Mouse (Mus musculus) small intestine, adult 2 months (tissue): Measurements from ENCODE around the gene 2410137M14Rik. TPM values are rescaled to one million over a fixed set of nuclear protein-coding genes. Genes with fewer than 3 reads are reported as not detected.

ENCODE experiments used
- H3K27ac ChIP-seq: fragments of 200-500 bp; 2 replicates; pipeline ENCODE4 v1.5.1; 2012; ENCODE audit warnings: low read depth, low read length, control low read depth, inconsistent platforms; ENCODE audit not compliant: insufficient read depth
- H3K27me3 ChIP-seq: fragments of 200-500 bp; 2 replicates; pipeline ENCODE4 v1.6.1; 2012; ENCODE audit warnings: mild to moderate bottlenecking, moderate library complexity, low read length, inconsistent platforms; ENCODE audit not compliant: control insufficient read depth, insufficient read depth
- H3K36me3 ChIP-seq: fragments of 200-500 bp; 2 replicates; pipeline ENCODE4 v1.6.1; 2012; ENCODE audit warnings: mild to moderate bottlenecking, low read length, control low read depth, inconsistent platforms; ENCODE audit not compliant: control insufficient read depth, insufficient read depth
- H3K4me1 ChIP-seq: fragments of 200-500 bp; 2 replicates; pipeline ENCODE4 v1.6.1; 2012; ENCODE audit warnings: low read length, inconsistent platforms, mixed read lengths; ENCODE audit not compliant: control insufficient read depth, insufficient read depth, insufficient read length
- H3K4me3 ChIP-seq: fragments of 200-500 bp; 2 replicates; pipeline ENCODE4 v1.5.1; 2012; ENCODE audit warnings: low read depth, mild to moderate bottlenecking, control low read depth, inconsistent platforms, low read length, moderate library complexity
- CTCF ChIP-seq: fragments of 200-500 bp; IDR thresholded peaks from 2 replicates; pipeline ENCODE4 v1.5.1; 2012; ENCODE audit warnings: low read depth, mild to moderate bottlenecking, control low read depth, inconsistent platforms, low read length, moderate library complexity, mixed read lengths; ENCODE audit not compliant: insufficient replicate concordance, insufficient read length; ENCODE audit errors: extremely low read depth
- POLR2A ChIP-seq: fragments of 200-500 bp; IDR thresholded peaks from 2 replicates; pipeline ENCODE4 v1.6.1; 2012; ENCODE audit warnings: low read depth, mild to moderate bottlenecking, control low read depth, inconsistent platforms, low read length, moderate library complexity
- WGBS: fragments of 180-500 bp; shearing (Covaris S2); methylation state at CpG from one replicate; pipeline ENCODE4 v1.1.7; 2018; 5-methylcytosine and 5-hydroxymethylcytosine counted together
- polyA plus RNA-seq: library from polyadenylated mRNA; depleted of rRNA; stranded (reverse); fragments of >200 nt; gene quantifications from 2 replicates; pipeline ENCODE4 v1.2.3, GENCODE M21; 2012

The 2410137M14Rik gene
- polyA plus RNA-seq, 1 experiment: not detected

DNA sequence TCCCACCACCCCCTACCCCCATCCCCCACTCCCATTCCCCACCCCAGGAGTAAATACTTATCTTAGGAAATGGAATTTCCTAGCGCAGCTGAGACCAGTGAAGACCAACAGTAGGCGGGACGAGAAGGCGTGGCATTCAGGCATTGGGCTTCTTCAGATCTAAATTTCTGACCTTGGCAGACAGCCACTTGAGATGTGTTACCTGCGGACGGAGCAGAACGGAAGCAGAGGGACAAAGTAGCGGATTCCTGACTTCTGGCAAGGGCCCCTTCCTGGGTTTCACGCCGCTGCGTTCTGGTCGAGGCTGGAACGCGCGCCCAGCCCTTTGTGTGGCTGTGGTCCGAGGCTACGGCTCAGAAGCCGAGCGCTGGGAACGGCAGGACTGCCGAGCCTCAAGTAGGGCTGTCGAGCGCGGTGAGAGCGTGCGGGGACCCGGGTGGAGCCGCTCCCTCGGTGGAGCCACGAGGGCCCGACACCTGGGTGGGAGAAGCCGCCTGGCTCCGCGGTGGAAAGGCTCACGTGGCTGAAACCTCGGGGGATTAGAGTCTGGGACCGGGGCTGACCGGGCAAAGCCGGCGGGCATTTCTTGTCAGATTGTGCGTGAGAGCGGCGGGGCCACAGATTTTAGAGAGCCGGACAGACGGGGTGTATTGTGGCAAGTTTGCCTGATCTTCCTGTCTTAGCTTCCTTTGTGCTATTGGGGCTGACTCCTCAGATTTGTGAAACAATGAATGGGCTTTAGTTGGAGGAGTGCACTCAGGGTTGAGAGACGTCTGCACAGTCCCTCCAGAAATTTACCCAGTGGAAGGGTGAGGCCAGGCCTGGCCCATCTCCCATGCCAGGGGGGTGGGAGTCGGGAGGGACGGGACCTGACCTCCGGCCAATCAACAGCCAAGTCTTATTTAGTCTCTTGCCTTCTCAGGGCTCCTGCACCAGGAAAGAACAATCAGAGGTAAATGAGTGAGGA lies 21.6 kb upstream of the 2410137M14Rik start:
- Histone ChIP-seq H3K4me3 (peak overlapping the region; percentile 60), H3K36me3 (no peaks in the 10 kb centered on the region), H3K27me3 (peaks cover 9% of the 10 kb centered on the region), H3K4me1 (0 out of 2 replicates have a peak, but pooled peaks cover 3% of the 10 kb centered on the region), H3K27ac (no peak overlapping the region)
- TF ChIP-seq CTCF (no peak), POLR2A (no peak)
- WGBS: 2% methylated on average over 49 of the region's 49 CpGs

DNA sequence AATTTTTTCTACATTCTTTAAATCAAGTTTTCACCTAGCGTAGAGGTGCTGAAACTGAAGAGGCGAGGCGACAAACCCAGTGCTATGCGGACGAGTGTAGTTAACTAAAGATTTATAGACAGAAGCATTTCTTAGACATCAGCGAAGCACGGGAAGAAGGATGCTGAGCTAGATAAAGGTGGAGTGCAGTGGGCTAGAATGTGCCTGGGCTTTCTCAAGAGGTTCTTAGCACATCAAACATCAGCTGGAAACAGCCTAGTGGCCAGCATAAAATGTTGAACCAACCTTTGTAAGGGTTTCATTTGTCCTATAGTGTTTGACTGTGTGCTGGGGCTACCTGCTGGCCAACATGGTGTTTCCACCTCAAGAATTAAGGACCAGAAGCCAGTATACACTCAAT lies 19.8 kb upstream of the 2410137M14Rik start, which contains the start of gene Zfp57:
Zfp57 (plus strand) TSS at position 301 of the 400 bp plus-strand sequence.
- Histone ChIP-seq H3K4me1 (0 out of 2 replicates have a peak, but pooled peaks cover 3% of the 10 kb centered on the region), H3K4me3 (no peak within 1 kb of the TSS), H3K27me3 (peaks cover 9% of the 10 kb centered on the region), H3K27ac (no peak within 1 kb of the TSS), H3K36me3 (no peaks in the 10 kb centered on the region)
- 93% methylated on average over 7 of the region's 7 CpGs for WGBS
- no peak for TF ChIP-seq POLR2A

DNA sequence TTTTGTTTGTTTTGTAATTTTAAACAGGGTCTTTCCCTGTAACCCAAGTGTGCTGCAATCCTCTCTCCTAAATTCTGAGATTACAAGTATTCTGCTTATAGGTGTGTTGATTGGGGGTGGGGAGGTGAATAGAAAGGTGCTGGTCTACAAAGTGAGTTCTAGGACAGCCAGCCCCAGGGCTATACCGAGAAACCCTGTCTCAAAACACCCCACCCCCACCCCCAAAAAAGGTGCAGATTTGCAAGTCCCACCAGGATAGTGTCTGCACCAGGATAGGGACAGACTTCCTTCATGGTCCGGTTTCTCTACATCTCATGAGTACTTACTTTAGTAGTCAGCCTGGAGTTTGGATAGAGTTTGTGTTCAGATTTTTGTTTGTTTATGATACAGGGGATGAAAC lies 17.4 kb upstream of the 2410137M14Rik start:
- TF ChIP-seq POLR2A: no peak
- TF ChIP-seq CTCF: no peak
- H3K27ac ChIP-seq: no peak overlapping the region
- 58% methylated on average over 2 of the region's 2 CpGs for WGBS
- no peaks in the 10 kb centered on the region for H3K36me3 ChIP-seq
- H3K4me3 ChIP-seq: no peak overlapping the region
- H3K27me3 ChIP-seq: peaks cover 9% of the 10 kb centered on the region
- H3K4me1 ChIP-seq: 0 out of 2 replicates have a peak, but pooled peaks cover 3% of the 10 kb centered on the region

DNA sequence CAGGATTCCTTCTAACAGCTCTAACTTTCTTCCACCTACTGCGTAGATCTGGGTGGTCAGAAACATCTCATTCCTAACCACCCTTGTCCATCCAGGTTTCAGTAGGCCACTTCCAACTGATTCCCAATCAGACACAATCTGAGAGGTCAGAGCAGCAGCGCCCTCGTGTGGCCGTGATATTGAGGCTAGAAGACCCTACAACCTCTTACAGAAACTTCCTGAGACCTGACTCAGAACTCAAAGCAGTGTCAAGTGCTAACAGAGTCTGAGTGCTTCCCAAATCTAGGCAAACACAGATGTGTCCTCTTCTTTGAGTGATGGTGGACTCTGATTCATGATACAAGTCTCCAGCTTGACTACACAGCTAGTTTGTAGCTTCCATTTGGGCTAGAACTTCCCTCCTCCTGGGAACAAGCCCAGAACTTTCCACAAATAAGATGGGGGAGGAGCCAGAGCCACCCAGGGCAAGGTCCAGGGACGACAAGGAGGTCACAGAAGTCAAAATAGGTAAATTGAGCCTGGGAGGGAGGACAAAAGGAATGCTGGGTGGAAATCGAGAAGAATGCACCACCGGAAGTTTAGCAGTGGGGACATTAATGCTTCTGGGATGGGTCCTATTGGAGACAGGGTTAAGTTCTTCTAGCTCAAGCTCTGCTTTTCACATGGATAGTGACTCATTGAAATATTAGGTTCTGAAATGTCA lies 16.1 kb upstream of the 2410137M14Rik start:
- 17% methylated on average over 7 of the region's 7 CpGs for WGBS
- no peaks in the 10 kb centered on the region for H3K27me3 ChIP-seq
- H3K27ac ChIP-seq: no peak overlapping the region
- H3K4me1 ChIP-seq: no peaks in the 10 kb centered on the region
- H3K36me3 ChIP-seq: no peaks in the 10 kb centered on the region
- no peak overlapping the region for H3K4me3 ChIP-seq
- TF ChIP-seq POLR2A (no peak), CTCF (peak; percentile 86; the same call in 1 of the 2 replicates)

DNA sequence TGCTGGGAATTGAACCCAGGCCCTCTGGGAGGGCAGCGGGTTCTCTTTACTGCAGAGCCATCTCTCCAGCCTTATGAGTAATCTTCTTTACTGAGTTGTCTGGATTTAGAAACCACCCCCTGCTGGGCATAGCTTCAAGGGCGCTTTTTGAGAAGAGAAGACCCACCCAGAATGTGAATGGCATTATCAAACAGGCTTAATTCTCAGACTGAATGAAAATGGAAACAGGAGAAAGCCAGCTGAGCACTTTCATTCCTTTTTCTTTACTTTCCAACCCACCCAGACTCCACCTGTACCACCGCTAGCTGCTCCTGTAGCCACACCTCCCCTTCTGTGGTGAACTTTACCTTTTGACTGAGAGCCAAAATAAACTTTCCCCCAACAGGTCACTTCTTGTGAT lies 14.4 kb upstream of the 2410137M14Rik start:
- Histone ChIP-seq H3K4me1 (no peaks in the 10 kb centered on the region), H3K36me3 (no peaks in the 10 kb centered on the region), H3K4me3 (no peak overlapping the region), H3K27me3 (no peaks in the 10 kb centered on the region), H3K27ac (no peak overlapping the region)
- WGBS: 37% methylated on average over 3 of the region's 3 CpGs
- TF ChIP-seq CTCF (no peak), POLR2A (no peak)

DNA sequence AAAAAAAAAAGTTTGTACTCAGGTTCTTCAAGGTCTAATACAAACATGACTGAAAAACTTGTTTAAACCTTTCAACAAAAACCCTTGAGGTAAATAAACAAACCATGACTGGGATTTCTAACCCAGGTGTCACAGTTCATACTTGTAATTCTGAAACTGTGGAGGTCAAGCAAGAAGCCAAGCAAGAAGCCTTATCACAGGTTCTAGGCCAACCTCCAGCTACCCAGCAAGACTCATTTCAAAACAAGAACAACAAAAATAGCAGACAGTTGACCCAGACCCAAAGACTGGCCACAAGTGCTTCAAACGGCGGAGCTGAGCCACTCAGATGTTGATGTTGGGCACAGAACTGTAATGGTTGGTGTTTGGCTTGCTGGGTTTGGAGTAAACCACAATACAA lies 13.5 kb upstream of the 2410137M14Rik start:
- Histone ChIP-seq H3K36me3 (no peaks in the 10 kb centered on the region), H3K4me1 (no peaks in the 10 kb centered on the region), H3K27ac (no peak overlapping the region), H3K4me3 (no peak overlapping the region), H3K27me3 (no peaks in the 10 kb centered on the region)
- TF ChIP-seq POLR2A (no peak), CTCF (no peak)
- 78% methylated on average over 2 of the region's 2 CpGs for WGBS

DNA sequence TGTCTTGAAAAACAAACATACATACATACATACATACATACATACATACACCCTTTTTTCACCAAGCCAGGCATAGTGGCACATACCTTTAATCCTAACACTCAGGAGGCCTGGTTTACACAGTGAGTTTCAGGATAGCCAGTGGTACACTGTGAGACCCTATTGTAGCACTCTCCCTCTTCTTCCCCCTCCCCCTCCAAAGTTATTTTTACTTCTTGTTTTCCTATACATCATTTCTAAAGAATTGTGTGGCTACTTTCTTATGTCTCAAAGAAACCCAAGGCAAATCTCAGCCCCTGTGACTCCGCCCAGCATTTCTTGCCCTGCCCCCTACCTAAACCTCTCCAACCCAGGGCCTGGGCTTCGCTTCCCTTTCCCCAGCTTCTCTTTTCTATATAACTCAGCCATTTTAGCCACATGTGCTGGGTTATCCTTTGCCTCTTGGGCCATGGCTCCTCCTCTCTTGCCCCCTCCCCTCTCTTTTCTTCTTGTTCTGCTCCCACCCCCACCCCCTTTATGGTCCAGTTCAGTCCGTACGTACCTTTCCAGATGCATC lies 12.8 kb upstream of the 2410137M14Rik start:
- TF ChIP-seq CTCF (no peak), POLR2A (no peak)
- H3K4me1 ChIP-seq: no peaks in the 10 kb centered on the region
- WGBS: 98% methylated on average over 4 of the region's 4 CpGs
- no peaks in the 10 kb centered on the region for H3K36me3 ChIP-seq
- H3K27ac ChIP-seq: no peak overlapping the region
- H3K27me3 ChIP-seq: peaks cover 6% of the 10 kb centered on the region; the same call in 1 of the 2 replicates
- no peak overlapping the region for H3K4me3 ChIP-seq
